Mouse (Mus musculus): ENCODE results near the gene Tubb2b. TPM values are rescaled to one million over a fixed set of nuclear protein-coding genes. Genes with fewer than 3 reads are reported as not detected.

Gene Tubb2b
- polyA plus RNA-seq, 1 experiment from 2014 or later: 1,126 TPM

GRCm38 (mm10) chr13:34132299-34132698 is 2.0 kb upstream of the Tubb2b start:
- 0% methylated on average over 15 of the region's 15 CpGs for WGBS
- Histone ChIP-seq H3K9ac (peak overlapping the region; percentile 100), H3K4me1 (peaks cover 35% of the 10 kb centered on the region), H3K36me3 (replicated peaks) (no peaks in the 10 kb centered on the region), H3K4me2 (peak overlapping the region; percentile 82), H3K27me3 (replicated peaks) (no peaks in the 10 kb centered on the region), H3K4me3 (peak overlapping the region; percentile 99), H3K9me3 (no peaks in the 10 kb centered on the region), H3K27ac (peak overlapping the region; percentile 100)
- no peak for ATAC-seq (replicated peaks)

GRCm38 (mm10) chr13:34131708-34132060 is 1.4 kb upstream of the Tubb2b start:
- Histone ChIP-seq H3K4me2 (peak overlapping the region; percentile 82), H3K9ac (peak overlapping the region; percentile 100), H3K27me3 (replicated peaks) (no peaks in the 10 kb centered on the region), H3K4me3 (peak overlapping the region; percentile 99), H3K4me1 (peaks cover 30% of the 10 kb centered on the region), H3K36me3 (replicated peaks) (no peaks in the 10 kb centered on the region; the same call in 1 of the 2 replicates), H3K9me3 (no peaks in the 10 kb centered on the region), H3K27ac (peak overlapping the region; percentile 100)
- peak; percentile 34 for ATAC-seq (replicated peaks)
- WGBS: 0% methylated on average over 10 of the region's 10 CpGs

- Histone ChIP-seq H3K9me3 (no peaks in the 10 kb centered on the region), H3K36me3 (replicated peaks) (no peaks in the 10 kb centered on the region; the same call in 1 of the 2 replicates), H3K27ac (peak overlapping the region; percentile 100), H3K4me2 (peak overlapping the region; percentile 82), H3K27me3 (replicated peaks) (no peaks in the 10 kb centered on the region), H3K4me1 (peaks cover 25% of the 10 kb centered on the region), H3K4me3 (peak overlapping the region; percentile 99), H3K9ac (peak overlapping the region; percentile 100)
- WGBS: under 1% methylated on average over 24 of the region's 24 CpGs
- ATAC-seq (replicated peaks): peak; percentile 81
These were observed 893 bp upstream of the Tubb2b start for GRCm38 (mm10) chr13:34131011-34131707.

- peak overlapping the region; percentile 100 for H3K27ac ChIP-seq
- ATAC-seq (replicated peaks): peak; percentile 7; the same call in 1 of the 2 replicates
- 0% methylated on average over 31 of the region's 31 CpGs for WGBS
These were observed 611 bp downstream of the Tubb2b start for GRCm38 (mm10) chr13:34129485-34130225.

GRCm38 (mm10) chr13:34128276-34129114 is 1.8 kb downstream of the Tubb2b start:
- peak overlapping the region; percentile 99 for H3K4me3 ChIP-seq
- peak overlapping the region; percentile 100 for H3K9ac ChIP-seq
- H3K4me2 ChIP-seq: peak overlapping the region; percentile 82
- H3K9me3 ChIP-seq: no peaks in the 10 kb centered on the region
- H3K27ac ChIP-seq: peak overlapping the region; percentile 100
- ATAC-seq (replicated peaks): no peak
- H3K36me3 ChIP-seq (replicated peaks): no peaks in the 10 kb centered on the region; the same call in 1 of the 2 replicates
- H3K4me1 ChIP-seq: peaks cover 34% of the 10 kb centered on the region
- no peaks in the 10 kb centered on the region for H3K27me3 ChIP-seq (replicated peaks)
- WGBS: 9% methylated on average over 9 of the region's 9 CpGs

More at GRCm38 (mm10) chr13:34129485-34130225, 611 bp downstream of the Tubb2b start:
- Histone ChIP-seq H3K9me3 (no peaks in the 10 kb centered on the region), H3K27me3 (replicated peaks) (no peaks in the 10 kb centered on the region), H3K36me3 (replicated peaks) (no peaks in the 10 kb centered on the region; the same call in 1 of the 2 replicates), H3K4me3 (peak overlapping the region; percentile 99), H3K4me2 (peak overlapping the region; percentile 82), H3K4me1 (peaks cover 28% of the 10 kb centered on the region), H3K9ac (peak overlapping the region; percentile 100)

- Histone ChIP-seq H3K4me2 (peak overlapping the region; percentile 94), H3K27me3 (replicated peaks) (no peaks in the 10 kb centered on the region), H3K4me1 (peaks cover 36% of the 10 kb centered on the region), H3K36me3 (replicated peaks) (no peaks in the 10 kb centered on the region; the same call in 1 of the 2 replicates), H3K9me3 (no peaks in the 10 kb centered on the region), H3K9ac (peak overlapping the region; percentile 49), H3K4me3 (peak overlapping the region; percentile 47), H3K27ac (peak overlapping the region; percentile 34; the same call in 1 of the 2 replicates)
- 31% methylated on average over 4 of the region's 4 CpGs for WGBS
- ATAC-seq (replicated peaks): no peak
These were observed 4.6 kb downstream of the Tubb2b start for GRCm38 (mm10) chr13:34125711-34126110.

GRCm38 (mm10) chr13:34120536-34120935 is 9.7 kb downstream of the Tubb2b start:
- no peak for ATAC-seq (replicated peaks)
- WGBS: 98% methylated on average over 2 of the region's 2 CpGs
- no peak overlapping the region for H3K4me2 ChIP-seq

GRCm38 (mm10) chr13:34119406-34119805 is 10.9 kb downstream of the Tubb2b start:
- no peaks in the 10 kb centered on the region for H3K27me3 ChIP-seq (replicated peaks)
- H3K9me3 ChIP-seq: no peaks in the 10 kb centered on the region
- WGBS: 85% methylated on average over 4 of the region's 4 CpGs
- H3K4me2 ChIP-seq: no peak overlapping the region
- peaks cover 21% of the 10 kb centered on the region for H3K4me1 ChIP-seq
- no peak overlapping the region for H3K27ac ChIP-seq
- ATAC-seq (replicated peaks): no peak
- no peak overlapping the region for H3K4me3 ChIP-seq
- H3K9ac ChIP-seq: no peak overlapping the region
- no peaks in the 10 kb centered on the region for H3K36me3 ChIP-seq (replicated peaks)

More at GRCm38 (mm10) chr13:34120536-34120935, 9.7 kb downstream of the Tubb2b start:
- Histone ChIP-seq H3K9ac (no peak overlapping the region), H3K9me3 (no peaks in the 10 kb centered on the region), H3K27ac (no peak overlapping the region), H3K27me3 (replicated peaks) (no peaks in the 10 kb centered on the region), H3K4me1 (peaks cover 32% of the 10 kb centered on the region), H3K36me3 (replicated peaks) (no peaks in the 10 kb centered on the region; the same call in 1 of the 2 replicates), H3K4me3 (no peak overlapping the region)

- ATAC-seq (replicated peaks): no peak
- peaks cover 15% of the 10 kb centered on the region for H3K4me1 ChIP-seq
- WGBS: 72% methylated on average over 4 of the region's 4 CpGs
- no peak overlapping the region for H3K4me3 ChIP-seq
- no peak overlapping the region for H3K4me2 ChIP-seq
- no peaks in the 10 kb centered on the region for H3K27me3 ChIP-seq (replicated peaks)
- H3K9ac ChIP-seq: no peak overlapping the region
- no peaks in the 10 kb centered on the region for H3K9me3 ChIP-seq
- H3K36me3 ChIP-seq (replicated peaks): no peaks in the 10 kb centered on the region
- no peak overlapping the region for H3K27ac ChIP-seq
These were observed 11.4 kb downstream of the Tubb2b start for GRCm38 (mm10) chr13:34118816-34119215.

GRCm38 (mm10) chr13:34116508-34116907 is 13.8 kb downstream of the Tubb2b start:
- no peak for ATAC-seq (replicated peaks)
- Histone ChIP-seq H3K4me3 (no peak overlapping the region), H3K4me1 (no peaks in the 10 kb centered on the region), H3K27me3 (replicated peaks) (no peaks in the 10 kb centered on the region), H3K9ac (no peak overlapping the region), H3K27ac (no peak overlapping the region), H3K9me3 (no peaks in the 10 kb centered on the region), H3K4me2 (no peak overlapping the region), H3K36me3 (replicated peaks) (no peaks in the 10 kb centered on the region)
- WGBS: 83% methylated on average over 6 of the region's 6 CpGs

- Histone ChIP-seq H3K27me3 (replicated peaks) (no peaks in the 10 kb centered on the region), H3K36me3 (replicated peaks) (no peaks in the 10 kb centered on the region), H3K4me1 (no peaks in the 10 kb centered on the region), H3K27ac (no peak overlapping the region), H3K4me3 (no peak overlapping the region), H3K4me2 (no peak overlapping the region), H3K9ac (no peak overlapping the region), H3K9me3 (no peaks in the 10 kb centered on the region)
- no peak for ATAC-seq (replicated peaks)
- WGBS: 91% methylated on average over 4 of the region's 4 CpGs
These were observed 15.6 kb downstream of the Tubb2b start for GRCm38 (mm10) chr13:34114654-34115053.

- no peaks in the 10 kb centered on the region for H3K9me3 ChIP-seq
- H3K4me2 ChIP-seq: no peak overlapping the region
- H3K27ac ChIP-seq: no peak overlapping the region
- H3K36me3 ChIP-seq (replicated peaks): no peaks in the 10 kb centered on the region
- WGBS: 86% methylated on average over 3 of the region's 3 CpGs
- H3K4me1 ChIP-seq: no peaks in the 10 kb centered on the region
- H3K9ac ChIP-seq: no peak overlapping the region
- ATAC-seq (replicated peaks): no peak
- no peaks in the 10 kb centered on the region for H3K27me3 ChIP-seq (replicated peaks)
- no peak overlapping the region for H3K4me3 ChIP-seq
These were observed 17.2 kb downstream of the Tubb2b start for GRCm38 (mm10) chr13:34113086-34113485.
